In the genomic region with DNA sequence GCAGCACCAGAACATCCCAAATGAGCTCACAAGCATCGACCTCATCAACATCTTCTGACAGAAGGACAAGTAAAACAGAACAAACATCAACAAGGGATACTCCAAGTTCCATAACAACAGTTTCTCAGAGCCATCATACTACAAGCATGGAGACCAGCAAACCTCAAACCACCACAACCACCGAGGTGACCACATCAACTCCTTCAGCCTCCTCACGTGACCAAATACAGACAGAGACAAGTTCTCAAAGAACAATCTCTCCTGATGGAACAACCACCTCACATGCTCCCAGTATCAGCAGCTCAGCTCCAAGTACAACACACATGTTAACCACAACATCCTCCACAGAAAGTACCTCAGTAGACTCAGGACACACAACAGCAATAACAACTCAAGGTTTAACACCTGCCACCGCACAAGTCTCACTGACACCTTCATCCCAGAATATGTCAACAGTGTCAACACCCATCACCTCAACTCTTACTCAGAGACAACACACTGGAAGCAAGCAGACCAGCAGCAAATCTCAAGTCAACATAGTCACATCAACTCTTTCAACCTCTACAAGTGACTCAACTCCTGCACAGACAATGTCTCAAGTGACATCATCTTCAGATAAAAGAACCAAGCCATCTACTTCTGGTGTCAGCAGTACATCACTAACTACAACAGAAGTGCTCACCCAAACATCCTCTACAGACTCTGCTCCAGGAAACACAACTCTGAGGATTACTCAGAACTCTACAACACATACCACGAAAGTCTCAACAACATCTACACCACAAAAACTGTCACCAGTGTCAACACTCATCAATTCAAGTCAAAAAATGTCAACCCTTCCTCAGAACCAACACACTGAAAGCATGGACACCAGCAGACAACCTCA, we compare ENCODE assay signal across 20 mouse cellular contexts. TPM values are rescaled to one million over a fixed set of nuclear protein-coding genes. Genes with fewer than 3 reads are reported as not detected.
"Had no signal": no experiment of that assay in that cellular context is flagged by ENCODE, and none has a peak within 500 bp of the region (broad histone marks: within the 10 kb centered on the region; RNA-seq: fewer than 3 reads in every experiment).

No protein-coding gene starts in this region.

- H3K27ac ChIP-seq: limb, embryonic 13.5 days; liver, embryonic 14.5 days; midbrain, embryonic 12.5 days; neural tube, embryonic 13.5 days; stomach, postnatal 0 days had no signal

- H3K27me3 ChIP-seq: limb, embryonic 13.5 days; midbrain, embryonic 12.5 days; neural tube, embryonic 13.5 days had no signal

- H3K4me1 ChIP-seq: limb, embryonic 13.5 days; midbrain, embryonic 12.5 days; neural tube, embryonic 13.5 days had no signal

- H3K9me3 ChIP-seq: limb, embryonic 13.5 days; midbrain, embryonic 12.5 days; neural tube, embryonic 13.5 days had no signal

- H3K36me3 ChIP-seq: limb, embryonic 13.5 days; midbrain, embryonic 12.5 days; neural tube, embryonic 13.5 days had no signal

- H3K9ac ChIP-seq: limb, embryonic 13.5 days; liver, embryonic 14.5 days; midbrain, embryonic 12.5 days; neural tube, embryonic 13.5 days had no signal

- H3K4me3 ChIP-seq: limb, embryonic 13.5 days; midbrain, embryonic 12.5 days; neural tube, embryonic 13.5 days had no signal

- DNase-seq: kidney, postnatal 10 days; left cerebral cortex, postnatal 4 days; lung, adult 18-20 months; retina, postnatal 1 day; thymus, postnatal 25 days had no signal

- H3K4me2 ChIP-seq: limb, embryonic 13.5 days; midbrain, embryonic 12.5 days; neural tube, embryonic 13.5 days had no signal

- ATAC-seq: midbrain, embryonic 16.5 days had no signal

RNA-seq across cellular contexts. Expression of a gene that starts 14.8 kb away (rescaled TPM):
- total RNA-seq: layer of hippocampus, adult 8-10 months; layer of hippocampus, postnatal 14 days; left cerebral cortex, adult 18-20 months; left cerebral cortex, postnatal 10 days; left cerebral cortex, postnatal 4 days; megakaryocyte-erythroid progenitor cell, adult 5-6 weeks had no signal
- polyA plus RNA-seq: limb, embryonic 13.5 days; midbrain, embryonic 16.5 days; neural tube, embryonic 13.5 days had no signal

RNA-seq across cellular contexts. Expression of a gene that starts 46.8 kb away (rescaled TPM):
- total RNA-seq: layer of hippocampus, postnatal 14 days; left cerebral cortex, adult 18-20 months; left cerebral cortex, postnatal 10 days; left cerebral cortex, postnatal 4 days; liver, adult 2 months; megakaryocyte-erythroid progenitor cell, adult 5-6 weeks had no signal
- polyA plus RNA-seq: large intestine, adult 2 months; limb, embryonic 13.5 days; liver, adult 2 months; midbrain, embryonic 12.5 days; midbrain, embryonic 16.5 days; neural tube, embryonic 13.5 days had no signal

RNA-seq across cellular contexts. Expression of a gene that starts 59.8 kb away (rescaled TPM):
- total RNA-seq: layer of hippocampus, adult 8-10 months; layer of hippocampus, postnatal 14 days; left cerebral cortex, adult 18-20 months; left cerebral cortex, postnatal 10 days; left cerebral cortex, postnatal 4 days; liver, adult 2 months; megakaryocyte-erythroid progenitor cell, adult 5-6 weeks had no signal
- polyA plus RNA-seq: kidney, embryonic 14.5 days; limb, embryonic 13.5 days; liver, adult 2 months; midbrain, embryonic 12.5 days; midbrain, embryonic 16.5 days; neural tube, embryonic 13.5 days; urinary bladder, adult 2 months had no signal
